Mouse (Mus musculus): ENCODE measurements around the gene Slc48a1.

The Slc48a1 gene

GRCm38 (mm10) chr15:97838395-97838794, 60.1 kb downstream of the Slc48a1 start:
- in situ Hi-C loops (cut with MboI, MseI), result loop anchor here (10.0 kb wide), 2 partner anchors 374 to 464 kb away; no protein-coding TSS in a partner anchor

GRCm38 (mm10) chr15:97839012-97839411, 60.7 kb downstream of the Slc48a1 start:
- in situ Hi-C loops (cut with MboI, MseI), result loop anchor here (10.0 kb wide), 2 partner anchors 374 to 464 kb away; no protein-coding TSS in a partner anchor

- in situ Hi-C loops (cut with MboI, MseI), result loop anchor here (10.0 kb wide), 2 partner anchors 375 to 465 kb away; no protein-coding TSS in a partner anchor
These were observed 61.2 kb downstream of the Slc48a1 start for GRCm38 (mm10) chr15:97839473-97839872.

- in situ Hi-C loops (cut with MboI, MseI), result loop anchor here (10.0 kb wide), 4 partner anchors 45 to 475 kb away; no protein-coding TSS in a partner anchor
These were observed 61.7 kb downstream of the Slc48a1 start for GRCm38 (mm10) chr15:97839991-97840455.

- in situ Hi-C loops (cut with MboI, MseI), result loop anchor here (10.0 kb wide), 2 partner anchors 46 to 476 kb away; no protein-coding TSS in a partner anchor
These were observed 62.5 kb downstream of the Slc48a1 start for GRCm38 (mm10) chr15:97840781-97841180.

- in situ Hi-C loops (cut with MboI, MseI), result loop anchor here (10.0 kb wide), 2 partner anchors 47 to 477 kb away; no protein-coding TSS in a partner anchor
These were observed 63.1 kb downstream of the Slc48a1 start for GRCm38 (mm10) chr15:97841383-97841782.

GRCm38 (mm10) chr15:97842058-97842457, 63.7 kb downstream of the Slc48a1 start:
- in situ Hi-C loops (cut with MboI, MseI), result loop anchor here (10.0 kb wide), 2 partner anchors 47 to 477 kb away; no protein-coding TSS in a partner anchor

Data from T-helper 17 cell (primary cell).